Mouse (Mus musculus) ovary, adult 2 months (tissue): Measurements from ENCODE around the gene Igf2. TPM values are rescaled to one million over a fixed set of nuclear protein-coding genes. Genes with fewer than 3 reads are reported as not detected.

Source experiments
- polyA plus RNA-seq: library from polyadenylated mRNA; depleted of rRNA; stranded (reverse); fragments of >200 nt; gene quantifications from 2 replicates; pipeline ENCODE4 v1.2.3, GENCODE M21; 2012; rRNA removed

The Igf2 gene
- polyA plus RNA-seq, result 43.7 and 48.8 TPM in 2 replicates

GRCm38 (mm10) chr7:142666659-142667058, at the start of gene Igf2:
Igf2 (minus strand) TSS chr7:142666816.

GRCm38 (mm10) chr7:142669751-142670625, 3.4 kb upstream of the Igf2 start, which contains the start of gene Gm49394:
Gm49394 (minus strand) TSS chr7:142669942.

Other genes starting within 250 kb of the Igf2 start
- gene Syt8, start 232.0 kb downstream of the Igf2 start, polyA plus RNA-seq, result 2.1 and 7.7 TPM in 2 replicates
- 6.2 and 8.1 TPM in 2 replicates for gene Tnni2, start 225.0 kb downstream of the Igf2 start, polyA plus RNA-seq
- gene Lsp1, start 206.0 kb downstream of the Igf2 start, polyA plus RNA-seq, result 134 and 175 TPM in 2 replicates
- gene Tnnt3, start 168.0 kb downstream of the Igf2 start, polyA plus RNA-seq, result 1.6 and 4.3 TPM in 2 replicates
- gene Mrpl23, start 134.1 kb downstream of the Igf2 start, polyA plus RNA-seq, result 19.4 and 24.4 TPM in 2 replicates
- gene Gm49394, start 3.1 kb upstream of the Igf2 start, polyA plus RNA-seq, result not detected in 2 replicates
- not detected in 2 replicates for gene Ins2, start 76.6 kb upstream of the Igf2 start, polyA plus RNA-seq